Mouse (Mus musculus): ENCODE results near the gene Hao2.

Gene Hao2

DNA sequence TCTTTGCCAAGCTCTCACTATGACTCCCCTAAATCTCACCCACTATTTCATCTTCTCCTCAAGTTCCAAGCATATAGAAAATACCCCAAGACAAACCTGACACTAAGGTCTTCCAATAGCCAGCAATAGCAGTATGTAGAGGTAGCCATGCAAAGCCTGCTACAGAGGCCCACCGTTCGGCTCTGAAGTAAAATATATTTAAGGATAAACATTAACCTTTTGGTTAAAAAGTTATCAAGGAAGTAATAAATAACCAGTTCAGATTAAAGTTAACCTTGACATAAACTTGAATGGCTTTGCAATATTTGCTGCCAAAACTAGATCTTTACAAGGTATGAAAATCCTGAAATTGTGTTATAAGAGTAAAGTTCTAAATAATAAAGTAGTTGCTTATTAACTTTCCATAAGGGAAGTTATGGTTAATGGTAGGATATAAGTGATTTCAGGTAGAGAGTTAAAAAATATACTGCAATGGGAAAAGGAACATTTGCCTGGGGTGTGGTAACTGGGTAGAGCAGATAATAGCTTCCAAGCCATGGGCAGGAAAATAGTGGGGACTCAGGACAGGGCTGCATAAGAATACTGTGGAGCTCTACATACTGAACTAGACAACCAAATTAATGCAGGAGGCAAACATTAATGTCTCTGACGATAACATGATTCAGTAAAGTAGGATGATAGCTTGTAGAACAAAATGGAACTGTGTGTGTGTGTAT, at the start of gene Hao2:
TSS of gene Hao2 (minus strand) at position 183 of the 716 bp plus-strand sequence.
- DNase-seq (ENCODE audit: low read depth) = no peak

- DNase-seq (ENCODE audit: low read depth) = no peak
Measured at GRCm38 (mm10) chr3:98941601-98942000, 48.6 kb upstream of the Hao2 start.

DNA sequence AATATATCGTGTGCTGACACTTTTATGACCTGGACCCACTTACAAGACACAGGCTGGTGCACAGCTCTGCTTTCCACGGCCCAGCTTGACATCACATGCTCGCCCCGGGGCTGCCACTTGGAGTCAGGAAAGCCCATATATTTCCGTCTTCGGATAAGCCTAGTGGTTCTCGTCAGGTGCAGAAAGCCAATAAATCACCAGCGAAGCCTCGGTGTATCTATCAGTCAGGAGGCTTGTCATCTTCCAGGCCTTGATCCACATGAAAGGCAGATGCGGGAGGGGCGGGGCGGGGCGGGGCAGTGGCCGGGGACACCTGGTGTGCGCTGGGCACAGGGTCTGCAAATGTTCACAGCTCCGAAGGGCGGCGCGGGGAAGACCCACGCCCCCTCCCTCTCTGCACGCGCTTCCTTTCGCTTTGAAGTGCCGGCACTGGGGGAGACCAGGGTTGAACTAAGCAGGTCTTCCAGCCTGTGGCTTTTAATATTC, 48.1 kb upstream of the Hao2 start:
- DNase-seq (ENCODE audit: low read depth) = no peak

- DNase-seq (ENCODE audit: low read depth) = no peak
Measured at GRCm38 (mm10) chr3:98940225-98940624, 47.2 kb upstream of the Hao2 start.

DNA sequence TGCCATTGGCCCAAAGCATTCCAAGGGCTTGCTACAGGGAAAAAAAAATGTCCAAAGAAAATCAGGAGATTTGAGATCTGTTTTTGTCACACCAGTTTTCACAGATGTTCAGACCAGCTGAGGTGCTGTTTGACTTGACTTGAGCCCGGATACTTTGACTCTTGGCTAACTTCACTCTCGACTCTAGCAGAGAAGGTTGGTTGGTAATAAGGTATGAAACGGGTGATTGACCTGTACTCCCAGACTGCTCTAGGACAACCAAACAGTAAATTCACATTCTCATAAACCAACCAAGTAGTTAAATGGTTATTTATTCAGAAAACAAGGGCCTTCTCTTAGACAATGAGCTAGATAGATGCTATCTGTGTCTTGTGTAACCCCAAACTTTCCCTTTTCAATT, 43.4 kb upstream of the Hao2 start:
- no peak for DNase-seq (ENCODE audit: low read depth)

GRCm38 (mm10) chr3:98934601-98935000, 41.6 kb upstream of the Hao2 start:
- no peak for DNase-seq (ENCODE audit: low read depth)

- DNase-seq (ENCODE audit: low read depth) = no peak
Measured at GRCm38 (mm10) chr3:98934041-98934440, 41.0 kb upstream of the Hao2 start.

GRCm38 (mm10) chr3:98932421-98932820, 39.4 kb upstream of the Hao2 start:
- DNase-seq (ENCODE audit: low read depth) = no peak

GRCm38 (mm10) chr3:98931836-98932235, 38.8 kb upstream of the Hao2 start:
- no peak for DNase-seq (ENCODE audit: low read depth)

DNA sequence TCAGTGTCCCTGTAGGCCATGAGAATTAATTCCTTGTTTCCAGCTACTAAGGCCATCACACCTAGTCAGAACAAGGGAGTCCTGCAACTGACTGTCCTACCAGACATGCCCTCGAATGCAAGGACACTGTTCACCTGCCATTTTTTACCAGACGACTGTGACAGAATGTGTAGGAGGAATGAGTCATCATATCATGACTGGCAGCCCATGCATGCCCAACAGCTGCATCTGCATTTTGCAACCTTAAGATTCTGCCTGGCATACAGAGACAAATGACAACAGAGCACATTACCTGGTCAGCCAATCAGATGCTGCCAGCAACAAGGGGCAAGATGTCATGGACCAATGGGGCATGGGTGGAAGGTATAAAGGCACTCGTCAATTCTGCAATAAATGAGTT, 27.4 kb upstream of the Hao2 start:
- no peak for DNase-seq (ENCODE audit: low read depth)

DNA sequence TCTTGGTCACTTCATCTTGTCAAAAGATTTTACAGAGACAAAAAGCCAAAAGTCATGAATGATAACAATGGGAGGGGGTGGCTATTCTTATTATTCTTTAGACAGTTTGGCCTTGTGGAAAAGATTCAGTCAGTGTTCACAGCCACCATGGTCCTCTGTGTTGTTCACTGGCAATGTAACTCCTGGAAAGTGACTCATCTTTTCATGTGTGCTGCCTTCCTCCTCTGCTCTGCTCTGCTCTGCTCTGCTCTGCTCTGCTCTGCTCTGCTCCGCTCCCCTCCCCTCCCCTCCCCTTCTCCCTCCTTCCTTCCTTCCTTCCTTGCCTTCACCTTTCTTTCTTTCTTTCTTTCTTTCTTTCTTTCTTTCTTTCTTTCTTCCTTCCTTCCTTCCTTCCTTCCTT, 24.2 kb upstream of the Hao2 start:
- no peak for DNase-seq (ENCODE audit: low read depth)

DNA sequence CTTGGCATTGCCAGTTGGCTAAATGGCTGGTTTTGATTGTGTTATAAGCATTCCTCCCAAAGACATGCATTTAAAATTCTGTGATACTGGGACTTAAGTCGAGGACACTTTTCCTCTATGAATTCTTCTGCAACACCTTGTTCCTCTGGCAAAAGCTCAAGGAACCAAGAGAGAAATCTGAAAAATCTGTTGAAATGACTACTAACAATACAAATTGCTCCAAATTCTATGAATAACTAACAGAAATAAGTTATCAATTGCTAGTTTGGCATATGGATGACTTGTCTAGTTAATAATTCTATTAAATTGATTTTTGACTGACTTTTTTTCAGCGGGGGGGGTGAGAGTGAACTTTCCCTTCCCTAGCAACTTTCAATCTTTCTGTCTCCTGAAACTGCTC, 23.8 kb upstream of the Hao2 start:
- no peak for DNase-seq (ENCODE audit: low read depth)

DNA sequence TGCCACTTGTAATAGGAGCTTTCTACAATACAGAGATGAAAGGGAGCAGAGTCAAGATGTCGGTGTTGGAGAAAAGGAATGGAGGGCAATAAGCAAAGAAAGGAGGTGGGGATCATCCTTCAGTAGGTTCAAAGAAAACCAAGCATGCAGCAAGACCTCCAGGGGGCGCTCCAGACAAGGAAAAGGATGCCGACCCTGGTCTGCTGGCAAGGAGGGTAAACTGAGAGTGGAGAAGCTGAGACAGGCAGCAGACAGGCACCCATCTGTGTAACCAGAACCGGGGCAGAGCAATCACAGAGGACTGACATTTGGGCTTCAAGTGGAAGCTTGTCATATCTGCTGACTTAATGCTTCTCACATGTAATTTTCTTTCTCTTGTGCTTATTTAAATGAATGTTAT, 22.6 kb upstream of the Hao2 start:
- peak; percentile 42 for DNase-seq (ENCODE audit: low read depth)

DNA sequence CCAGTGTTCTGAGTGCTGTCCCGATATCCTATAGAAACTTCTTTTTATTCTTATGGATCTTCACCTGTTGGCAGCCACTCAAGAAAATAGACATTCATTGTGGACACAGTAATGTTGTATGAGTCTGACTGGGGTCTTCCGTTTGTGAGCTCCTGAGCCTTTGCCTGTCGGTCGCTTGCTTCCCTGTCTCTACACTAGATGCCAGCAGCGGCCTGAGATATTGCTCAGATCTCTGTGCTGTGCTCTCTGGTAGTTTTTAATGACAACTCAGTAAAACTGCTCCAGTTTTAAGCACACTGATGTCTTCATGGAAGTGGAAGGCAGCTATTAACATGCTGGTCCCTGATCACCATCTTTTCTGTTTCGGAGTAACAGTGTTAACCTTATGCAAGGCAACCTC, 20.6 kb upstream of the Hao2 start:
- no peak for DNase-seq (ENCODE audit: low read depth)

GRCm38 (mm10) chr3:98897606-98898005, 4.6 kb upstream of the Hao2 start:
- no peak for DNase-seq (ENCODE audit: low read depth)

DNA sequence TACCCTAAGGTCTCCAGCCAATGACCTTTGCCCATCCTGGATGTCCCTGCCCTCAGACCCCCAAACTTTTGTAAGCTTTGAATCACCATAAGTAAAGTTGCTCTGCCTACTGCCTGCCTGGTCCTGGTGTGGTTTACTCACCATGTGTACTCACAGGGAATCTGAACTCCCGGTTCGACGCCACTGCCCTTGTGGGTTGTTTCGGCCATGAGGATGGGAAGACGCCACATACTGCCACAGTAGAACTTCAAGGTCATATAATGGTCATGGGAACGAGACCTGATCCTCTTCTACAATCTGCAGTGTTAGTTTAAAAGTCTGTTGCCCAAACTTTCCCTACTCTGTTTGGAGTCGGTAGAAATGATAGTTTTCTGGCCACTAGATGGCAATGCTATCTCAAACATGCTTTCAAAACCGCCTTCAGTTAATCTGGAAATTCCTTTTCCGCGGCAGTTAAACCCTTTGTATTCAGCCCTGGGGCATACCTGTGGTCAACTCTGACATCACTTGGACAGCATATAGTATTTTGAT, 2.1 kb upstream of the Hao2 start:
- peak; percentile 59 for DNase-seq (ENCODE audit: low read depth)

- DNase-seq (ENCODE audit: low read depth) = no peak
Measured at GRCm38 (mm10) chr3:98890430-98890829, 2.6 kb downstream of the Hao2 start.

DNA sequence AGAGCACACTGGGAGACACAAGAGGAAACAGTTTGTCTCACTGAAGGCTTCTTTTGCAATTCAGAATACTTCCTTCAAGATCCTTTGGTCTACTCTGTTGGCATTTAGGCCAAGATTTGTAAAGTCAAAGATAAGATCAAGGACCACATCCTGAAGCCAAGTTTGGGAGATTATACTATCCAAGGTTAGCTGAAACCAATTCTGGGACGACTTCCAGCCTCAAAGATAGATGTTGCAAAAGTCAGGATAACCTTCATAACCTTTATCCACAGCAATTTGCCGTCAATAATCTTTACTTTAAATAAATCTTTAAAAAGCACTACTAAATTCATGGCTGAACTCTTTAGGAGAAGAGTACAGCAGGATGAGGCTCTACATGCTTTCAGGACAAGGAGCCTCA, 4.8 kb downstream of the Hao2 start:
- DNase-seq (ENCODE audit: low read depth) = no peak

GRCm38 (mm10) chr3:98880831-98881230, 12.2 kb downstream of the Hao2 start:
- DNase-seq (ENCODE audit: low read depth) = no peak

- DNase-seq (ENCODE audit: low read depth) = no peak
Measured at GRCm38 (mm10) chr3:98880216-98880615, 12.8 kb downstream of the Hao2 start.

DNA sequence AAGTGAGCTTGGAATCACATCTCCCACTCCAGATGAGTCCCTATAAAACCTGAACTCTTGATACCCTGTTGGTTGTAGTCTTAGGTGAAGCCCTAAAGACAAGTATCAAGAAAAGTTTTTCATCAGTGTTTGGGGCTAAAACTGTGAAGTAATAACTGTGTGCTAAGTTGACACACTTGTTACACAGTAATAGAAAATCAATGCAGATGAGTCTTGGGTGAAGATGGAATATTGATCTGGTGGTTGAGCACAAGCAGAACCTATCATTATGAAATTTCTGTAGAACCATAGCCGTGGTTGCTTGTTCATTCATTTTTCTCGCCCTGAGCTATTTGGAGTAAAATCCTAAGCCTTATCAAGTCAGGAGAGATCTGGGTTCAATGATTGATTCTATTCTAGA, 24.8 kb downstream of the Hao2 start:
- DNase-seq (ENCODE audit: low read depth) = no peak

DNA sequence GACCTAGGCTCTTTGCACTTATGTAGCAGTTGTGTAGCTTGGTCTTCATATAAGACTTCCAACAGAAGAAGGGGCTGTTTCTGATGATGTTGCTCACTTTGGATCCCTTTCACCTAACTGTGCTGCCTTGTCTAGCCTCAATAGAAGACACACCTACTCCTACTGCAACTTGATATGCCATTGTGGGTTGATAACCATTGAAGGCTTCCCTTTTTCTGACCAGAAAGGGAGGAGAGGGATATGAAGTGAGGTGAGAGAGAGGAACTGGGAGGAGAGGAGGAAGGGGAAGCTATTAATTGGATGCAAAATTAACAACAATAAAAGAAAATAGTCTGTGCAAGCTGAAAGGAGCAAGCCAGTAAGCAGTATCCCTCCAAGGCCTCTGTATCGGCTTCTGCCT, 30.2 kb downstream of the Hao2 start:
- DNase-seq (ENCODE audit: low read depth) = no peak

DNA sequence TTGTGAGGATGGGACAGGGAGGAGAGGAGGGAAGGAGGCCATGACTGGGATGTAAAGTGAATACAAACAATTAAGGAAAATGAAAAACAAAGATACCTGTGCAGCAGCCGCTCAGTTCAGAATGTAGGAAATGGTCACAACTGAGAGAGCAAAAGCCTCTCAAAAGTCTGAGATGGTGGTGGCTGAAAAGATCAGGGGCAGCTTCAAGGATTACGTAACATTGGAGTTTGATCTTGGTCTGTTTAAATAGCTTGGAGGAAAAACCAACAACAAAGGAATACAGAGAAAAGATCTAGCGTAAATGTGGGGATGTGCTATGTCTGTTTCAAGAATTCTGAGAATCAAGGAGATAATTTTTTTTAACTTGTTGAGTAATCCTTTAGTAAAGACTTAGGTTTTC, 33.5 kb downstream of the Hao2 start, which contains the start of gene Hsd3b1:
TSS of gene Hsd3b1 (minus strand) at position 219 of the 400 bp plus-strand sequence.
- DNase-seq (ENCODE audit: low read depth) = no peak

DNA sequence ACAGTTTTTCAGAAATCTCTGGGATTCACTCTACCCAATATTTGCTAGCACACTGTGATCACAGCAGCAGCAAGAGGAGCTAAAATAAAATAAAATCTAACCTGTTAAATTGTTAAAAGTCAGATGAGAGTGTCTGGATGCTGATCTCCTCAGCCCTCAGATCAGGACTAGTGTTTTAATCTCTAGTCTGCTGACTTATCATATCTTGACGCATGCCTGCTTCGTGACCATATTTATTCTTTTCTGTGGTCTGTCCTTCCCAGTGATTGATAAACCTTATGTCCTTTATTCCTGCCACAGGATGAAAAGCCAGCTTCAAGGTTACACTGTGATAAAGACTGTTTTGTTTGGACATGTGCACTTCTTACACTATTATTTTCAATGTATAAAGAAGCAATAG, 35.0 kb downstream of the Hao2 start:
- no peak for DNase-seq (ENCODE audit: low read depth)
